In genomic region chr12:32889846-32890245, GRCm38 (mm10) we compare ENCODE assay signal across 17 mouse cellular contexts.
DNase-seq lines count a peak whose midpoint lies in the region; ATAC-seq and TF ChIP-seq lines count a peak whose summit lies in the region.
"Had no signal": no experiment of that assay in that cellular context is flagged by ENCODE, and none has a peak within 500 bp of the region (broad histone marks: within the 10 kb centered on the region; RNA-seq: fewer than 3 reads in every experiment).

No protein-coding gene starts in this region.

- no peak overlapping the region for H3K9ac ChIP-seq in heart, embryonic 11.5 days (ENCODE audit: low read depth, low read length)
- H3K9ac ChIP-seq: forebrain, embryonic 13.5 days; forebrain, postnatal 0 days; heart, embryonic 13.5 days; hindbrain, embryonic 13.5 days had no signal

- no peak overlapping the region for H3K27ac ChIP-seq in heart, embryonic 11.5 days (ENCODE audit: low read depth, low read length)
- H3K27ac ChIP-seq in bone marrow macrophage, adult 2 months (ENCODE audit: insufficient read depth, low read depth, low read length): peak overlapping the region; percentile 82
- H3K27ac ChIP-seq: embryonic facial prominence, embryonic 10.5 days; forebrain, embryonic 13.5 days; heart, embryonic 13.5 days; hindbrain, embryonic 13.5 days; hindbrain, postnatal 0 days had no signal

- no peak for TF ChIP-seq POLR2A in bone marrow macrophage, adult 2 months (IDR thresholded peaks at IDR 0.05; ENCODE audit: borderline replicate concordance, low read depth, low read length)

- H3K9me3 ChIP-seq in heart, embryonic 11.5 days (replicated peaks; ENCODE audit: control insufficient read depth, low read length): no peaks in the 10 kb centered on the region
- H3K9me3 ChIP-seq: embryonic facial prominence, embryonic 10.5 days; forebrain, embryonic 13.5 days; heart, embryonic 13.5 days; hindbrain, embryonic 13.5 days had no signal

- TF ChIP-seq CTCF in bone marrow macrophage, adult 2 months (IDR thresholded peaks at IDR 0.05; ENCODE audit: low read depth, low read length): no peak

- no peaks in the 10 kb centered on the region for H3K27me3 ChIP-seq in heart, embryonic 11.5 days (ENCODE audit: control insufficient read depth, insufficient read depth, low read length)
- H3K27me3 ChIP-seq: forebrain, embryonic 13.5 days; heart, embryonic 13.5 days; hindbrain, embryonic 13.5 days had no signal

- H3K4me2 ChIP-seq in heart, embryonic 11.5 days: no peak overlapping the region
- H3K4me2 ChIP-seq: forebrain, embryonic 13.5 days; heart, embryonic 13.5 days; hindbrain, embryonic 13.5 days had no signal

- DNase-seq in gastrocnemius, adult 18-20 months (ENCODE audit: low spot score): peak; percentile 48
- no peak for DNase-seq in gastrocnemius, postnatal 10 days
- peak; percentile 41 for DNase-seq in heart, adult 18-20 months
- no peak for DNase-seq in c-Kit-positive CD71-positive TER-119-positive erythroid progenitor cells, embryonic 14.5 days (ENCODE audit: low spot score)
- DNase-seq in spleen, postnatal 14 days (ENCODE audit: low spot score in 2 of 2): no peak
- DNase-seq: cerebellum, adult 18-20 months; cerebellum, adult 9-11 months; cerebellum, postnatal 36 days; forebrain, postnatal 0 days; kidney, adult 11 months had no signal

- ATAC-seq in heart, embryonic 11.5 days (replicated peaks; ENCODE audit: insufficient number of reproducible peaks, low FRiP score, low TSS enrichment): no peak
- ATAC-seq: forebrain, embryonic 13.5 days; forebrain, postnatal 0 days; hindbrain, postnatal 0 days had no signal

- H3K4me3 ChIP-seq in heart, embryonic 11.5 days (ENCODE audit: low read depth, low read length): no peak overlapping the region
- H3K4me3 ChIP-seq in bone marrow macrophage, adult 2 months (ENCODE audit: insufficient read depth, low read length): no peak overlapping the region
- H3K4me3 ChIP-seq: embryonic facial prominence, embryonic 10.5 days; forebrain, embryonic 13.5 days; heart, embryonic 13.5 days; hindbrain, embryonic 13.5 days had no signal

- H3K36me3 ChIP-seq in heart, embryonic 11.5 days (ENCODE audit: control insufficient read depth, insufficient read depth, low read length): no peaks in the 10 kb centered on the region
- H3K36me3 ChIP-seq: embryonic facial prominence, embryonic 10.5 days; heart, embryonic 13.5 days; hindbrain, embryonic 13.5 days had no signal

- H3K4me1 ChIP-seq in heart, embryonic 11.5 days (ENCODE audit: control insufficient read depth, insufficient read depth, low read length): peaks cover 4% of the 10 kb centered on the region
- H3K4me1 ChIP-seq in bone marrow macrophage, adult 2 months (ENCODE audit: control insufficient read depth, insufficient read depth, low read length): peaks cover 39% of the 10 kb centered on the region

- WGBS in heart, embryonic 11.5 days (ENCODE audit: insufficient replicate concordance): 61% methylated on average over 5 of the region's 5 CpGs

Comparison
In these comparisons a context has a peak if more than half of its experiments do, and no peak if none do; other contexts are left out.
1. DNase-seq: peak in gastrocnemius, adult 18-20 months (single experiment) and heart, adult 18-20 months (2 of 2); none in gastrocnemius, postnatal 10 days (single experiment), c-Kit-positive CD71-positive TER-119-positive erythroid progenitor cells, embryonic 14.5 days (single experiment) and spleen, postnatal 14 days (0 of 2).